Mouse (Mus musculus) testis, adult 2 months (tissue): ENCODE measurements around the gene Tfb2m.

ENCODE experiments used
- CTCF ChIP-seq: fragments of 200-500 bp; IDR thresholded peaks from 2 replicates; pipeline ENCODE4 v1.5.1; 2012; ENCODE audit warnings: low read depth, mild to moderate bottlenecking, inconsistent platforms, low read length, moderate library complexity; ENCODE audit not compliant: control insufficient read depth, insufficient read depth, insufficient replicate concordance
- POLR2A ChIP-seq: fragments of 200-500 bp; IDR thresholded peaks from 2 replicates; pipeline ENCODE4 v1.6.1; 2012; ENCODE audit warnings: low read depth, mild to moderate bottlenecking, inconsistent platforms, low read length, moderate library complexity; ENCODE audit not compliant: control insufficient read depth

- TF ChIP-seq POLR2A (no peak), CTCF (no peak)
Observed at GRCm38 (mm10) chr1:179516941-179517712, 28.9 kb downstream of the Tfb2m start.
